Mouse (Mus musculus): ENCODE data around the gene Gpr179.

- no peak for TF ChIP-seq POLR2A (IDR thresholded peaks at IDR 0.05; ENCODE audit: low read depth, low read length)
- TF ChIP-seq CTCF (conservative IDR thresholded peaks at IDR 0.05; ENCODE audit: insufficient read depth, insufficient read length, low read depth, low read length), result no peak
These were observed 51.9 kb downstream of the Gpr179 start for GRCm38 (mm10) chr11:97299939-97300338.

Measured in kidney, adult 2 months (tissue).